Mouse (Mus musculus) MEL (cell line): ENCODE measurements around the gene Mertk. TPM values are rescaled to one million over a fixed set of nuclear protein-coding genes. Genes with fewer than 3 reads are reported as not detected.

ENCODE experiments used
- DNase-seq: peaks from one replicate; pipeline ENCODE4 v3.0.0; 2011; ENCODE audit warnings: low read depth, low spot score
- H3K27ac ChIP-seq: 2 replicates; pipeline ENCODE4 v1.5.1; 2012; ENCODE audit warnings: low read depth, mild to moderate bottlenecking, control low read depth, low read length, moderate library complexity; ENCODE audit not compliant: control insufficient read depth
- H3K27me3 ChIP-seq, 2 experiments: fragments of 150-350 bp in 1 of 2; sonication (generic) in 1 of 2; 2 replicates each; pipeline ENCODE4 v1.6.1; 2012; ENCODE audit warnings: low read length in 2 of 2, mild to moderate bottlenecking in 2 of 2, improper control_type of control experiment in 1 of 2, moderate library complexity in 1 of 2; ENCODE audit not compliant: insufficient read depth in 2 of 2, control insufficient read depth in 1 of 2
- H3K36me3 ChIP-seq, 2 experiments: 2 replicates each; pipeline ENCODE4 v1.6.1; 2012 to 2014; ENCODE audit warnings: low read length in 2 of 2, improper control_type of control experiment in 1 of 2, inconsistent platforms in 1 of 2, mild to moderate bottlenecking in 1 of 2; ENCODE audit not compliant: insufficient read depth in 2 of 2, control insufficient read depth in 1 of 2
- H3K4me1 ChIP-seq, 2 experiments: fragments of 150-350 bp in 1 of 2; sonication (generic) in 1 of 2; 2 replicates each; pipeline ENCODE4 v1.6.1; 2012; ENCODE audit warnings: low read length in 2 of 2, improper control_type of control experiment in 1 of 2, mild to moderate bottlenecking in 1 of 2; ENCODE audit not compliant: insufficient read depth in 2 of 2, control insufficient read depth in 1 of 2
- H3K4me3 ChIP-seq, 2 experiments: fragments of 150-350 bp in 1 of 2; sonication (generic) in 1 of 2; 2 replicates each; pipeline ENCODE4 v1.5.1; 2012; ENCODE audit warnings: low read depth in 2 of 2, low read length in 2 of 2, mild to moderate bottlenecking in 2 of 2, moderate library complexity in 2 of 2, control low read depth in 1 of 2, improper control_type of control experiment in 1 of 2; ENCODE audit not compliant: control insufficient read depth in 1 of 2, insufficient read depth in 1 of 2
- H3K79me2 ChIP-seq: 2 replicates; pipeline ENCODE4 v1.6.1; 2012; ENCODE audit warnings: mild to moderate bottlenecking, low read length, moderate library complexity; ENCODE audit not compliant: control insufficient read depth, poor library complexity, insufficient read depth
- H3K9ac ChIP-seq: 2 replicates; pipeline ENCODE4 v1.6.1; 2012; ENCODE audit warnings: low read depth, mild to moderate bottlenecking, control low read depth, low read length, moderate library complexity; ENCODE audit not compliant: control insufficient read depth, poor library complexity, severe bottlenecking
- H3K9me3 ChIP-seq: fragments of 150-350 bp; sonication (generic); replicated peaks from 2 replicates; pipeline ENCODE4 v1.6.1; 2012; ENCODE audit warnings: mild to moderate bottlenecking, low read length, improper control_type of control experiment, moderate library complexity; ENCODE audit not compliant: insufficient read depth
- BHLHE40 ChIP-seq: IDR thresholded peaks from 2 replicates; pipeline ENCODE4 v1.6.1; 2012; ENCODE audit warnings: low read depth, mild to moderate bottlenecking, inconsistent platforms, low read length, improper control_type of control experiment, borderline replicate concordance
- CTCF ChIP-seq, 3 experiments: IDR thresholded peaks in 2 of 3; conservative IDR thresholded peaks in 1 of 3; 2 replicates each; pipeline ENCODE4 v1.5.1; 2011 to 2012; ENCODE audit warnings: low read length in 3 of 3, low read depth in 2 of 3, mild to moderate bottlenecking in 2 of 3, improper control_type of control experiment in 1 of 3, inconsistent platforms in 1 of 3, mixed read lengths in 1 of 3, moderate library complexity in 1 of 3; ENCODE audit not compliant: control insufficient read depth in 1 of 3, insufficient read depth in 1 of 3, poor library complexity in 1 of 3, severe bottlenecking in 1 of 3
- E2F4 ChIP-seq: IDR thresholded peaks from 2 replicates; pipeline ENCODE4 v1.6.1; 2011; ENCODE audit warnings: low read depth, low read length, improper control_type of control experiment, borderline replicate concordance
- ETS1 ChIP-seq: IDR thresholded peaks from 2 replicates; pipeline ENCODE4 v1.6.1; 2012; ENCODE audit warnings: low read depth, mild to moderate bottlenecking, inconsistent platforms, low read length, improper control_type of control experiment, moderate library complexity
- GABPA ChIP-seq: IDR thresholded peaks from 2 replicates; pipeline ENCODE4 v1.6.1; 2012; ENCODE audit warnings: low read depth, mild to moderate bottlenecking, inconsistent platforms, low read length, improper control_type of control experiment, moderate library complexity
- GATA1 ChIP-seq: IDR thresholded peaks from 2 replicates; pipeline ENCODE4 v1.6.1; 2011; ENCODE audit warnings: low read depth, low read length, improper control_type of control experiment
- HCFC1 ChIP-seq: IDR thresholded peaks from 2 replicates; pipeline ENCODE4 v1.6.1; 2012; ENCODE audit warnings: low read depth, mild to moderate bottlenecking, inconsistent platforms, low read length, improper control_type of control experiment, moderate library complexity
- KAT2A ChIP-seq: conservative IDR thresholded peaks from 2 replicates; pipeline ENCODE4 v1.6.1; 2012; ENCODE audit warnings: low read depth, low read length, improper control_type of control experiment, inconsistent platforms
- MAZ ChIP-seq: IDR thresholded peaks from 2 replicates; pipeline ENCODE4 v1.6.1; 2012; ENCODE audit warnings: low read depth, mild to moderate bottlenecking, inconsistent platforms, low read length, improper control_type of control experiment
- MEF2A ChIP-seq: IDR thresholded peaks from 2 replicates; pipeline ENCODE4 v1.6.1; 2014; ENCODE audit warnings: low read depth, mild to moderate bottlenecking, inconsistent platforms, low read length, improper control_type of control experiment; ENCODE audit not compliant: poor library complexity, insufficient replicate concordance, severe bottlenecking; ENCODE audit errors: extremely low read depth
- MXI1 ChIP-seq: IDR thresholded peaks from 2 replicates; pipeline ENCODE4 v1.6.1; 2011; ENCODE audit warnings: mild to moderate bottlenecking, low read depth, low read length, improper control_type of control experiment
- MYB ChIP-seq: IDR thresholded peaks from 2 replicates; pipeline ENCODE4 v1.6.1; 2011; ENCODE audit warnings: mild to moderate bottlenecking, low read depth, low read length, improper control_type of control experiment
- MYC ChIP-seq: IDR thresholded peaks from 2 replicates; pipeline ENCODE4 v1.6.1; 2011; ENCODE audit warnings: low read depth, mild to moderate bottlenecking, low read length, improper control_type of control experiment, moderate library complexity
- NELFE ChIP-seq: IDR thresholded peaks from 2 replicates; pipeline ENCODE4 v1.6.1; 2011; ENCODE audit warnings: low read depth, low read length, improper control_type of control experiment
- POLR2A ChIP-seq, 2 experiments: IDR thresholded peaks; 2 replicates each; pipeline ENCODE4 v1.6.1; 2011 to 2012; ENCODE audit warnings: low read length in 2 of 2, mild to moderate bottlenecking in 2 of 2, control low read depth in 1 of 2, improper control_type of control experiment in 1 of 2, low read depth in 1 of 2, moderate library complexity in 1 of 2; ENCODE audit not compliant: control insufficient read depth in 1 of 2, insufficient read depth in 1 of 2, poor library complexity in 1 of 2
- RAD21 ChIP-seq: IDR thresholded peaks from 2 replicates; pipeline ENCODE4 v1.6.1; 2011; ENCODE audit warnings: mild to moderate bottlenecking, low read depth, low read length, improper control_type of control experiment
- RCOR1 ChIP-seq: IDR thresholded peaks from 2 replicates; pipeline ENCODE4 v1.6.1; 2012; ENCODE audit warnings: low read depth, mild to moderate bottlenecking, inconsistent platforms, low read length, improper control_type of control experiment
- TAL1 ChIP-seq: IDR thresholded peaks from 2 replicates; pipeline ENCODE4 v1.6.1; 2012; ENCODE audit warnings: mild to moderate bottlenecking, inconsistent platforms, low read length, moderate library complexity, mixed read lengths
- USF1 ChIP-seq: IDR thresholded peaks from 2 replicates; pipeline ENCODE4 v1.6.1; 2014; ENCODE audit warnings: low read depth, mild to moderate bottlenecking, inconsistent platforms, low read length, improper control_type of control experiment, moderate library complexity
- ZMIZ1 ChIP-seq: IDR thresholded peaks from 2 replicates; pipeline ENCODE4 v1.6.1; 2012; ENCODE audit warnings: low read depth, mild to moderate bottlenecking, inconsistent platforms, low read length, improper control_type of control experiment, moderate library complexity
- ZNF384 ChIP-seq: IDR thresholded peaks from 2 replicates; pipeline ENCODE4 v1.6.1; 2012; ENCODE audit warnings: low read depth, mild to moderate bottlenecking, inconsistent platforms, low read length, improper control_type of control experiment
- polyA plus RNA-seq, 2 experiments: library from polyadenylated mRNA; stranded (reverse) in 1 of 2; unstranded in 1 of 2; fragments of >175 nt in 1 of 2; fragments of >200 nt in 1 of 2; gene quantifications; 2 replicates each; pipeline versions ENCODE4 v1.2.1 to v1.2.4; 2012; ENCODE audit warnings: low replicate concordance in 2 of 2, low read depth in 1 of 2; ENCODE audit not compliant: insufficient read length in 2 of 2, insufficient read depth in 1 of 2, missing spikeins in 1 of 2
- total RNA-seq: library from RNA; depleted of rRNA; stranded (reverse); fragments of 300-350 nt; gene quantifications from 2 replicates; pipeline ENCODE4 v1.2.3, GENCODE M21; 2012

Mertk gene
- total and polyA plus RNA-seq, 3 experiments = not detected

DNA sequence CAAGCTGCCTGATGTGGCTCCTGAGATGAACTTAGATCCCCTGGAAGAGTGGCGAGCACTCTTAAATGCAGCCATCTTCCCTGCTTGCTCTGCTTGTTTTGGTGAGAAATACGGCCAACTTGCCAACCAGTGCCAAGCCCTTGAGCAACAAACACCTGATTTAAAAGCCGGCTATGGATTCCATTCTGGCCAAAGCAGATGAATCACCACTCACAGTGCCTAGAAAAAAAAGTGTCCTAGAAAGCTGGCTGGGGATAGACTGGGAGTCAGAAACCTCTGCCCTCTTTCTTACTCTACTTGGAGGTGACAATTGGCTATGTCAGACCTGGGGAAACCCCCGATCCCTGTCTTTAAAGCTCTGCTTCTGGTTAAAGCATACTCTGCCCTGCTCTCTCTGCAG lies 39.0 kb downstream of the Mertk start:
- no peak overlapping the region for H3K4me3 ChIP-seq
- TF ChIP-seq POLR2A (IDR thresholded peaks at IDR 0.05; ENCODE audit: control insufficient read depth in 1 of 2, insufficient read depth in 1 of 2, low read depth in 1 of 2, low read length in 2 of 2, poor library complexity in 1 of 2) (no peak), MYB (no peak), RAD21 (no peak), USF1 (no peak), GABPA (no peak), E2F4 (no peak), KAT2A (no peak), TAL1 (no peak), MXI1 (no peak), ETS1 (no peak)
- no peak overlapping the region for H3K9ac ChIP-seq
- no peak for DNase-seq
- H3K79me2 ChIP-seq = no peaks in the 10 kb centered on the region
- H3K9me3 ChIP-seq = no peaks in the 10 kb centered on the region
- H3K36me3 ChIP-seq = no peaks in the 10 kb centered on the region
- H3K4me1 ChIP-seq = no peaks in the 10 kb centered on the region
- H3K27me3 ChIP-seq = no peaks in the 10 kb centered on the region
- H3K27ac ChIP-seq = no peak overlapping the region

DNA sequence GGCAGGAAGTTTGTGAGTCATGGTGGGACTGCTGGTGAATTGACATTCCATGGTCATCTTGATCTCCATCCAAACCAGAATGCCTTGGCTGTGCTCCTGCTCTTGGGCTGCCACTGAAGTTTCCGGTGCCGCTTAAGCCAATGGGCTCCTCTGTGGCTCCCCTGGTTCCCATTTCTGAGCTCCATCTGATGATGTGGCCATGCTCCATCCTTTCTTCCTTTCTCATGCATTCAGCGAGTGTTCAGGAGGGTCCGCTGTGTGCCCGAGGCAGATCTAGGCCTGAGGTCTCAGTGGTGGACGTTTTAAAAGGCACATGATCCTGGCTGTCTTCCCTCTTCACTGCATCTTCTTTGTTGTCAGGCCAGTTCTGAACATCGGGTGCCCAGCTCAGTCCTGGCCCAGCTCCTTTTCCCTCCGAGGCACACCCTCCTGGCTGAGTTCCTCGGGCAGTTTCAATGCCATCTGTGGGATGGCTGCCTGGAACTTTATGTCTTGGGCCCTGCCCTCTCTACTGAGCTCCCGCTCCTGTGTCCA lies 40.0 kb downstream of the Mertk start:
- no peak for DNase-seq
- no peak overlapping the region for H3K4me3 ChIP-seq
- no peak overlapping the region for H3K9ac ChIP-seq
- no peaks in the 10 kb centered on the region for H3K36me3 ChIP-seq
- no peaks in the 10 kb centered on the region for H3K27me3 ChIP-seq
- H3K4me1 ChIP-seq = no peaks in the 10 kb centered on the region
- H3K79me2 ChIP-seq = no peaks in the 10 kb centered on the region
- no peaks in the 10 kb centered on the region for H3K9me3 ChIP-seq
- no peak overlapping the region for H3K27ac ChIP-seq
- TF ChIP-seq HCFC1 (no peak), NELFE (no peak), MAZ (no peak), GABPA (no peak), MEF2A (no peak), ZMIZ1 (no peak), CTCF (IDR thresholded peaks at IDR 0.05 in 2 of 3, conservative IDR thresholded peaks at IDR 0.05 in 1 of 3; ENCODE audit: control insufficient read depth in 1 of 3, insufficient read depth in 1 of 3, low read depth in 2 of 3, low read length in 3 of 3, poor library complexity in 1 of 3, severe bottlenecking in 1 of 3) (no peak), ZNF384 (no peak), RCOR1 (no peak), BHLHE40 (no peak), MYC (no peak), GATA1 (no peak)
- TF ChIP-seq, all 39 proteins: peak for 0
